Mouse (Mus musculus): Measurements from ENCODE around the gene Try5. TPM values are rescaled to one million over a fixed set of nuclear protein-coding genes. Genes with fewer than 3 reads are reported as not detected.
"Not testable (repeated sequence)": the region's sequence is repeated elsewhere in the genome, so short reads cannot be mapped to it uniquely, and the experiment has no call there.

Gene Try5
- total RNA-seq (2021), result not detected in 2 replicates
- long read RNA-seq, experiment 1, result 0 reads
- long read RNA-seq, experiment 2, result 0 reads

DNA sequence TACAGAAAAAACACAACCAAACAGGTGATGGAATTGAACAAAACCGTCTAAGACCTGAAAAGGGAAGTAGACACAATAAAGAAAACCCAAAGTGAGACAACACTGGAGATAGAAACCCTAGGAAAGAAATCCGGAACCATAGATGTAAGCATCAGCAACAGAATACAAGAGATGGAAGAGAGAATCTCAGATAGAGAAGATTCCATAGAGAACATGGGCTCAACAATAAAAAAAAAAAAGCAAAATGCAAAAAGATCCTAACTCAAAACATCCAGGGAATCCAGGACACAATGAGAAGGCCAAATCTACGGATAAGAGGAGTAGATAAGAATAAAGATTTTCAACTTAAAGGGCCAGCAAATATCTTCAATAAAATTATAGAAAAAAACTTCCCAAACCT is at the start of gene Try5:
TSS of gene Try5 (minus strand) at position 101 of the 400 bp plus-strand sequence.
- DNase-seq, result not testable (repeated sequence)

DNA sequence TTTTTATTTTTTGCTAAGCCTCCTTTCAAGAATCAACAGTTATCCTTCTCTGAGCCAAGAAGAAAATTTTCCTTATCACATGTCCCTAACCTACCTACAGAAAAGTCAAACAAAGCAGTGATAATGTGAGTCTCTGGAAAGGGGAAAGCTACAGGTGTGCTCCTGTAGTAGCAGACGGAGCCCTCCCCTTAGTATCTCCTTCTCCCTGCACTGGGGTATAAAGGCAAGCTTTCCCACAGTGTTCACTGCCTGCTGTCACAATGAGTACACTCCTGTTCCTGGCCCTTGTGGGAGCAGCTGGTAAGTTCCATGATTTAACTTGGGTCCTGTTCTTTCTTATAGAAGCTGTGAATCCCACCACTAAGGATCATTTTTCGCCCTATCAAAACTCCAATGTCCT is 37.3 kb upstream of the Try5 start, which contains the start of gene Try10:
TSS of gene Try10 (plus strand) at position 174 of the 400 bp plus-strand sequence.
- DNase-seq, result no peak

DNA sequence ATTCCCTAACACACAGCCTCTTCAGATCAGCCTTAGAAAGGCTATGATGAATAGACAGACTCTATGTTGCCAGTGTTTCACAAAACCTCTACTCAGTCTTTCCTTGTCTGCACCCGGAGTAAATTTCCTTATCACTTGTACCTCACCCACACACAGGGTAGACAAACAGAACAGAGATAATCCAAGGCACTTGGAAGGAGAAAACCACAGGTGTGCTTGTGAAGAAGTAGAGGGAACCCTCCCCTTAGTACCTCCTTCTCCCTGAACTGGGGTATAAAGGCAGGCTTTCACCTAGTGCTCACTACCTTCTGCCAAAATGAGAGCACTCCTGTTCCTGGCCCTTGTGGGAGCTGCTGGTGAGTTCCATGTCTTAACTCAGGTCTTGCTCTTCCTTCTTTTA is 14.7 kb downstream of the Try5 start, which contains the start of gene Try4:
TSS of gene Try4 (plus strand) at position 301 of the 400 bp plus-strand sequence.
- no peak for DNase-seq

DNA sequence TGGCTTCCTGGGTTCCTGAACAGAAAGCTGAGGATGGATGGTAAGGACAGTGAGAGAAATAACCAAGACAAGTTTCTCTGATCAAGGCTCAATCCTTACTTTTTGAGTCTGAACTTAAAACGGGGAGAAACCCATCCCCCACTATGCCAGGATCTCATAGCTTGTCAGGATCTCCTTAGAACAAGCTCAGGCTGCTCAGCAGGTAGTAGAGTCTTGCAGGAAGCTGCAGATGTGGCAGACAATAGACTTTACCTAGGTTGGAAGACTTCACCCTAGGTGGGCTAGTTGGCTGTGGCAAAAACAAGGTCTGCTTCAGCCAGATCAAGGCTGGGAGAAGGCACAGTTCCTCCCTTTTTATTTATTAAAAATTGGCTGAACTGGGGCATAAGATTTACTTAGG is 18.4 kb downstream of the Try5 start:
- DNase-seq, result no peak

DNA sequence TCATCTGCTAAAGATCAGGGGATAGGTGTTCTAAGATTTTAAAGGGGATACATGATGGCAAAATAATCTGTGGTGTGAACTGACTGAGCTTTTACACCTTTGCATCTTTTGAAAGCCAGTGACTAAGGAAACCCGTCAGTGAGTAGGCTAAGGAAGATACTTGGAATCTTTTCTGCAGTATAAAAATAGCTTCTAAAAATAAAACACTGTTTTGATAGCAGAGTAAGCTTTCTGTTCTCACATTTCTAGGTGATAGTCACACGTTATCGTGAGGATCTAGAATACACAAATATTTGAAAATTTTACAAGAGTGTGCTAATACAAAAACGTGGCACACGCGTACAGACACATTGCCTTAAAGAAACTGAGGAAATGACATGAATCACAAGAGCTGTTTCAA is 50.5 kb downstream of the Try5 start:
- DNase-seq, result no peak

DNA sequence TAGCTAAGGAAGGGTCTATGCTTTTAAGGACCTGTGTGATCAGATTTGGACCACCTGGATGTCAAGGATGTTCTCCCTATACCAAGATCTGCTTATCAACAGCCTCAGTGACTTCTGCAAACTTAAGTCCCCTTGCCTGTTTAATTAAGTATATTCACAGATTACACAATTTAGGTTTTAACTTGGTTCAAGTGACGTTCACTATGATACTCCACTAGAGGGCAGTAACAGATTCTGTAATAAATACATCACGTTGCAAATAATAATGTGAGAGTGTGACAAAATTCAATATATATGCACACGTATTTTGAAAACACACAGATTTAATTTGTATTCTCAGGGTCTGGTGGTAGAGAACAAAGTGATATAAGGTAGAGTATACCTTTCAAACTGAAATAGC is 53.8 kb downstream of the Try5 start:
- no peak for DNase-seq

Other genes starting within 250 kb of the Try5 start
- gene Try4, start 14.6 kb downstream of the Try5 start, total RNA-seq (2021), result not detected in 2 replicates
- not detected in 2 replicates for gene Try10, start 37.3 kb upstream of the Try5 start, total RNA-seq (2021)
- gene Prss3, start 60.8 kb upstream of the Try5 start, total RNA-seq (2021), result not detected in 2 replicates
- not detected in 2 replicates for gene Gm5771, start 75.5 kb upstream of the Try5 start, total RNA-seq (2021)
- not detected in 2 replicates for gene Gm10334, start 129.3 kb upstream of the Try5 start, total RNA-seq (2021)
- not detected in 2 replicates for gene Prss1, start 142.1 kb upstream of the Try5 start, total RNA-seq (2021)
- gene Prss2, start 204.9 kb upstream of the Try5 start, total RNA-seq (2021), result 0.44 TPM in 1 of 2 replicates, not detected in the other